Mouse (Mus musculus): ENCODE data around the gene Gatd1.

The Gatd1 gene

DNA sequence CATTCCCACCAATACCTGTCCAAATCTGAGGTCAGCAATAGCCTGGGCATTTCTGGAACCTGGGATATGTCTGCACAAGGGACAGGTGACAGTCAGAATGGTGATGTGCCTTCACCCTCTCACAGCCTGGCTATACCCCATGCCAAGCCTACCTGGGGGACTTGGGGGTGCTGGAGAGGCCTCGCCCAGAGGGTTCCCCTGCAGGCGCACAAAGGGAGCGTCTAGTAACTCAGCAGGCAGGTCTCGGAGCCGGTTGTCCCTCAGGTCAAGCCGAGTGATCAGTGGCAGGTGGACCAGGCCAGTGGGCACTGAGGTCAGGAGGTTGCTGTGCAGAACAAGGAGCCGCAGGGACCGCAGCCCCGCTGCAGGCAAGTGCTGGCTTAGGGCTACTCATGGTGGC is 27.5 kb upstream of the Gatd1 start:
- no peak for DNase-seq (ENCODE audit: low spot score)

DNA sequence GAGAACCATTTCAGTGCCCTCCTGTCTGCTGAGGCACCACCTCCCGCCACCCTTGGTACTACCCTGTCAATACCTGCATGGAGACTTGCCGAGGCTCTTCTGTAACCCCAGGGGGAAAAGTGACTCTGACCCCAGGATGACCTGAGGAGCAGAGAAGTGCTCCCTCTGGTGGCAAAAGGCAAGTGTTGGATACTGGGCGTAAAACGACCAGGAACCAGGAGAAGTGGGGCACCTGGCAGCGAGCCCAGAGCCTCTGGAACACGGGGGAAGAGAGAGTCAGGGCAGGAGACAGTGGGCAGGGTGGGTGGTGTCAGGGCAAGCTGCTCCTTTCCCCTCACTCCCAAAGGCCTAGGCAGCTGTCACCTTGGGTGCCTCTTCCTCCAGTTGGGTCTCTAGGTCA is 26.7 kb upstream of the Gatd1 start:
- DNase-seq (ENCODE audit: low spot score): no peak

- DNase-seq (ENCODE audit: low spot score): no peak
These were observed 25.9 kb upstream of the Gatd1 start for GRCm38 (mm10) chr7:141439811-141440210.

- DNase-seq (ENCODE audit: low spot score): no peak
These were observed 25.3 kb upstream of the Gatd1 start for GRCm38 (mm10) chr7:141439140-141439679.

DNA sequence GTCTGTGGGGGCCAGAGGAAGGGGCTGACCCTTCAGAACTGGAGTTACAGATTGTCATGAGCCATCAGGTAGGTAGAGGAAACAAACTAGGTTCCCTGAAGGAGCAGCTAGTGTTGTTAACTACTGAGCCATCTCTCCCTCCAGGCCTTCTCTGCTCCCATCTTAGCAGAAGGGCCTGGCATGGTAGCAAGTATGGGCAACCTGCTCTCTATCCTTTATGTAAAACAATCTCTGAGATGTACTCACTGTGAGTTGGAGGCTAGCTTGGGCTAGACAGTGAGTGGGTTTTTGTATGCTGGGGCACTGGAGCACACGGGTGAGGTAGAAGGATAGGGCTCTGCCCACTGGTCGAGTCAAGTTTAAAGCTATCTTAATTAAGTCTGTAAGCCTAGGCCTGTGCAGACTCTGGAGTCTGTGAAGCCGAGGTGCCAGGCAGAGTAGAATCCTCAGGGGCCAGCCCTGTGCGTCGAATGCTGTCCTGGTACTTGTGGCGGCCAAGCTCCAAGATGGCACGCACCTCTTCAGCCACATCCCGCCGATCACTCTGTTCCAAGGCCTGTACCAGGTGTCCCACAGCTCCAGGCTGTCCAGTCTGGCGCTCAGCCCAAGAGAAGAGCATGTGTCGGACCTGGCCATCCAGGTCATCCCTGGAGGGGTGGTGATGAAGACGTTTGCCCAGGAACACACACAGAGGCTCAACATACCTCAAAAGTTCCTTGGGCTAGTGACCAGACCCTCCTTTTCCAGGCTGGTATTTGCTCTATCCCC is 24.4 kb upstream of the Gatd1 start:
- no peak for DNase-seq (ENCODE audit: low spot score)

GRCm38 (mm10) chr7:141437178-141438120 is 23.5 kb upstream of the Gatd1 start, which contains the start of gene Slc25a22:
TSS of gene Slc25a22 (minus strand) at chr7:141437892.
- peak; percentile 86 for DNase-seq (ENCODE audit: low spot score)

DNA sequence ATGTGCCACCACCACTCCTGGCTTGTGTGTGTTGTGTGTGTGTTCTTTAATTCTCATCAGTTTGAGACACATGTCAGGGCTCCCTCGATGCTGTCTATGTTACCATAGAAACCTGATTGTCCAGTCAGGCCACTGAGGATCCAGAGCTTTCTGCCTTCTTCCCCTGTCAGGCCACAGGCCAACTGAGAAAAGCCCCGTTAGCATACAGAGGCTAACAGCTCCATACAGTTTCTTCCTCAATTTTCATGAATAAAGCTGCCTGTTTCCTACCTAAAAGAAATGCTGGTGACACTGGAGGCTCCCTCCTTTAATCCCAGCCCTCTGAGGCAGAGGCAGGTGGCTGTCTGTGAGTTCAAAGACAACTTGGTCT is 22.6 kb upstream of the Gatd1 start:
- no peak for DNase-seq (ENCODE audit: low spot score)

DNA sequence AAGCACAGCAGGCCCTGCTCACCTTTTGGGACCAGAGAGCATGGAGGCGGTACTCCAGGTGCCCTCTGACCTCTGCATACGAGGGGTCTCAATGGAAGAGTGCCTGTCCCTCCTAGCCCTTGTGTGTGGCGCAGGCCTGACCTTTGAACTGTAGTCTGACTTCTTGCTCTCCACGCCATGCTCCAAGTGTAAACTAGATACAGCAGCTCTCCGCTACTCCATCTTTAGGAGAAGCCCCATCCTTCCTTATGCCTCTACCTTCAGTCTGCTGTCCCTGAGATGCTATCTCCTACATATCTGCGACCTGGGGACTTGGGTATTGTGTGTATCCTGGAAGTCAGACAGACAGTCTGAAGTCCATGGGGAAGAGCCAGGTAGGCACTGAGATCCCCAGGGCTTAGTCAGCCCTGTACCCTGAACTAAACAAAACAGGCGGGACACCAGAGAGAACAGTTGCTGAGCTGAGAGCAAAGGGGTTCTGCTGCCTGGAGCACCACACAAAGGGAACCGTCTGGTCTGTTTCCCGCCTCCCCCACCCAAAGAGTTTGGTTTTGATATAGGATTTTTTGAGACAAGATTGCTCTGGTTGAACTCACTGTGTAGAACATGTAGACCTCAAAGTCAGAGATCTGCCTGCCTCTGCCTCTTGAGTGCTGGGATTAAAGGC is 22.1 kb upstream of the Gatd1 start:
- no peak for DNase-seq (ENCODE audit: low spot score)

DNA sequence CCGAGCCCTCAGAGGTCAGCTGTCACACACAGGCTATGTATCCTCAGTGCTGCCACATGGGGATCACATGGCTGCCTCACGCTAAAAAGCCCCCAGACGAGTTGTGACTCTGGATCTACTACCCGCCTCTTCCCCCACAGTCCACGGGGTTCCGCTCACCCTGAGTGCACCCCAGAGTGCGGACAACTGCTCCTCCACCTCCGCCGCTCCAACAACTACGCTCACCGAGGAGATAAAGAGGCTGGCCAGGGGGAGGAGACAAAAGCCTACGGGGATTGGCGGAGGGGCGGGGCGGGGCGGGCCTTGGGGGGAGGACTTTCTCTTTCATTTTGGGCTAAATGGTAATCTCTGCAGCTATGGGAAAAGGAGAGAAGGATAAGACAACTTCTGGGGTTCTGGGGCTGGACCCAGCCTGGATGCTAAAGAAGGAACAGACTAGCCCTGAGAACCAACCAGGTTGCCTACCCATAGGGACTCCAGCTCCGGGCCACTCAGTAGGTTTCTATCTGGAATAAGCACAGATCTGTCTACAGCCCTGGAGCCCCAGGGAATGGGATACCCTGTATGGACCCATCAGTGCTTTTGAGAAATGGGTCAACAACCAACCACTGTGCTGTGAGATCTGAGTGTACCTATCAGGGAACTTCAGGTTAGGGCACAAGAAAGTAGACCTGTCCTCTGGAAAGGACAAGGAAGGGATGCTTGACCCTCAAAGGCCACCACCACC is 21.4 kb upstream of the Gatd1 start:
- no peak for DNase-seq (ENCODE audit: low spot score)

- peak; percentile 66 for DNase-seq (ENCODE audit: low spot score)
These were observed 20.5 kb upstream of the Gatd1 start for GRCm38 (mm10) chr7:141434464-141434863.

GRCm38 (mm10) chr7:141433517-141434400 is 19.8 kb upstream of the Gatd1 start:
- no peak for DNase-seq (ENCODE audit: low spot score)

DNA sequence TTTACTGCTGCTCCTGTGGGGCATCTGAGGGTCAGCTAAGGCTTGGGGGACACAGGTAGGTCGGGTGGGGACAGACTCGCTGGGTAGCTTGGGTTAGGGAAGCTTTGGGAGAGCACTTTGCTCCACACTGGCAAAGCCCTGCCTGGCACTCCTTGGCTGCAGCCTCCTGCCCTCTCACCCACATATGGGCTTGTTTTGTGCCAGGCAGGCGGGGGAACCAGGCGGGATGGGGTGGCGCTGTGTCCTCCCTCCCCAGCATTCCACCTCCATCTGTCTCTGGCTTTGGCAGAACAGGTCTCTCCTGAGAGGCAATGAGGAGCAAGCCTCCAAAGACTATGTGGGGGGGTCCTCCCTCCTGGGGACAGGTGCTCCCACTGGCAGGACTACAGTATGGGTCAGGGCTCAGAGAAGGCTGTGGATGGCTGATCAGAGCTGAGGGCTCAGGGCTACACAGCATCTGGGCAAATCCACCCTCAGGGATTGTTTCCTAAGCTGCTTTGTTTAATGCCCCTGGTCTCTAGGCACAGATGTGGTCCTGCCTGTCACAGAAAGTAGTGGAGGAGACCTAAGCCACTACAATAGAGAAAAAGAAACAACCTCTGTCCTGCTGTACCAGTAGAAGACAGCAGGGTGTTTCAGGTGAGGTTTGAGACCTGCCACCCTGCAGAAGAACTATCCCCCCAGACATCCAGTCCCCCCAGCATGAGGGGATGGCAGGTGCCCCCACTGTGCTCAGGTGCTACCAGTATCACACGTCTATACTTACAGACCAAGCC is 19.0 kb upstream of the Gatd1 start:
- no peak for DNase-seq (ENCODE audit: low spot score)

DNA sequence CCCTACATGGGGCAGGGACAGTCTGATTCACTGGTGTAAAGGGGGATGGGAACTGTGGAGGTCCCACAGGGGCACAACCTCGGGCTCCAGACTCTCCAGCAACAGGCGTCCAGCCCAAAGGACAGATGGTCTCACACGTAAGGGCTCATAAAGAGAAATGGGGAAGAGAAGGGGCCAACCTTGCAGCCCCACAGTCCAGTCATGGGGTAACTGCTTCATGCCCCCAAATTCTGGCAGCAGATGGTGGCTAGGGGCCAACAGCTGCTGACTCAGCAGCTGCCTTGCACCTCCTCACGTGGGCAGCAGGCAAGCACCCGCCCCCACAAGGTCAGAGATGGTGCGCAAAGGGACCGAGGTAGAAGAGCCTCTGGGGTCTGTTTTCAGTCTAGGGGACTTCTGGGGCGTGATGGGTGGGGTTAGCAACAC is 18.3 kb upstream of the Gatd1 start:
- no peak for DNase-seq (ENCODE audit: low spot score)

DNA sequence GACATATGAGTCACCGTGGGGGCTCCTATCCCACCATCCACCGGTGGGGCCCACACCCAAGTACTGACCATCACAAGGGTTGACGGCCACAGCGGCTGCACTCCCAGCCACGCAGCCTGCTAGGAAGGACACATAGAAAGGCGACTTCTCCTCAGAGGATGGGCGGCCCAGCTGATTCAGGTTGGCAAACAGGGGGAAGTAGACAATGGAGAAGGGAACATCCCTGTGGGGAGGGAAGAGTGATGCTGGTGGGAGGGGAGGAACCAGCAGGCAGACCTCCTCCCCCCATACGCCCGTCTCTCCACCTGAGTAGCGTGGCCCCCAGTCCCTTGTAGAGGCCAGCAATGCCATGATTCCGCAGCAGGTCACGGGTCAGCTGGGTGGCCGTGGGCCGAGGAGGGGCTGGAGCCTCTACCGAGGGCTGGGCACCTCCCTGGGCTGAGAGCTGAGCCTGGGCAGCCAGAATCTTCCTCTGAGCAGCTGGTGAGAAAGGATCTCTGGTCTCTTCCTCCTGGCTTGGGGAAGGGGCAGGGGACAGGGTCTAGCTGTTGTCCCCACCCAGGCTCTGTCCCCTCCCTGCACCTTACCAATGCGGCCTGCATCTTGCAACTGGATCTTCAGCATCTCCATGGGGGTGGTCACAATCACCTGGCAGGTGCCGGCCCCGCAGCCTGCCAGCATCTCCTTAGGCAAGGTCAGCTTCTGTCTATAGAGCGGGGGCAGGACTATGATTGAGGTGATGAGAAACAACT is 17.7 kb upstream of the Gatd1 start:
- no peak for DNase-seq (ENCODE audit: low spot score)

GRCm38 (mm10) chr7:141430585-141431240 is 16.8 kb upstream of the Gatd1 start:
- DNase-seq (ENCODE audit: low spot score): no peak

GRCm38 (mm10) chr7:141429840-141430584 is 16.1 kb upstream of the Gatd1 start:
- DNase-seq (ENCODE audit: low spot score): no peak

DNA sequence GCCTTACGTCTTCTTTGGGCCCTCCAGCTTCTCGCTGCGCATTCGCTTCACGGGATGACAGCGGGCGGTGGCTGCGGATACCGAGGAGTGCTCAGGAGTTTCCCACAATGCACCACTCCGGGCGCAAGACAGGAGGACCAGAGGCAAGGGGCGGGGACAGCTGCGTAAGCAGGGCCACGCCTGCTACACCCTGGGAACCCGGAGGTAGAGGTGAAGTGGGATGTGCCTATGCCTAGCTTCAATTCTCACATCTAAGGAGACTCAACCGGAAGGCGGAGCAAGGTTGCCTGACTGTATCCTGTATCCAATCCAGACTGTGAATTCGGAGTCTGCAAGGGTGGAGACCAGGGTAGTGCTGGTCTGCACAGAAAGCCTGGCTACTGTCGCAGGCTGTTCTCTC is 15.4 kb upstream of the Gatd1 start, which contains the start of gene Cend1:
TSS of gene Cend1 (minus strand) at position 182 of the 400 bp plus-strand sequence.
- peak; percentile 89 for DNase-seq (ENCODE audit: low spot score)

GRCm38 (mm10) chr7:141428701-141429100 is 14.8 kb upstream of the Gatd1 start:
- DNase-seq (ENCODE audit: low spot score): no peak
